In genomic region chr2:160530377-160530776, GRCm38 (mm10) we compare ENCODE assay signal across 18 mouse cellular contexts.
DNase-seq lines count a peak whose midpoint lies in the region; ATAC-seq lines count a peak whose summit lies in the region.
"Had no signal": no experiment of that assay in that cellular context is flagged by ENCODE, and none has a peak within 500 bp of the region (broad histone marks: within the 10 kb centered on the region; RNA-seq: fewer than 3 reads in every experiment).

No protein-coding gene starts in this region.

- H3K36me3 ChIP-seq in neural tube, embryonic 12.5 days: no peaks in the 10 kb centered on the region
- H3K36me3 ChIP-seq: liver, embryonic 12.5 days; lung, embryonic 15.5 days; midbrain, embryonic 15.5 days had no signal

- ATAC-seq in neural tube, embryonic 12.5 days (ENCODE audit: low FRiP score, low read depth): peak; percentile 25; the same call in 1 of the 2 replicates
- ATAC-seq: activated CD4-positive, CD25-positive, alpha-beta regulatory T cell, adult 4 months; forebrain, embryonic 14.5 days; liver, embryonic 12.5 days; midbrain, embryonic 15.5 days had no signal

- H3K9me3 ChIP-seq in neural tube, embryonic 12.5 days: no peaks in the 10 kb centered on the region
- H3K9me3 ChIP-seq: liver, embryonic 12.5 days; lung, embryonic 15.5 days; midbrain, embryonic 15.5 days had no signal

- peaks cover 52% of the 10 kb centered on the region for H3K27me3 ChIP-seq in neural tube, embryonic 12.5 days (replicated peaks)
- H3K27me3 ChIP-seq: liver, embryonic 12.5 days; lung, embryonic 15.5 days; midbrain, embryonic 15.5 days had no signal

- peak; percentile 24 for DNase-seq in adrenal gland, postnatal 14 days
- no peak for DNase-seq in adrenal gland, adult (ENCODE audit: inconsistent age in 2 of 2, low spot score in 1 of 2)
- DNase-seq in heart, adult 9 months (ENCODE audit: low spot score in 2 of 2): peak; percentile 14 to 58
- no peak for DNase-seq in heart, postnatal 14 days
- DNase-seq in kidney, postnatal 4 days: peak; percentile 45 to 51
- no peak for DNase-seq in kidney, adult 8-10 months
- no peak for DNase-seq in layer of hippocampus, postnatal 10 days (ENCODE audit: low spot score in 2 of 2)
- DNase-seq: cerebellum, adult 11 months; cerebellum, postnatal 36 days; kidney, adult 9 months; thymus, adult 18-20 months had no signal

- no peak overlapping the region for H3K4me3 ChIP-seq in neural tube, embryonic 12.5 days
- H3K4me3 ChIP-seq: liver, embryonic 12.5 days; lung, embryonic 15.5 days; midbrain, embryonic 15.5 days had no signal

- H3K27ac ChIP-seq in neural tube, embryonic 12.5 days: no peak overlapping the region
- H3K27ac ChIP-seq: hindbrain, embryonic 14.5 days; liver, embryonic 12.5 days; lung, embryonic 15.5 days; midbrain, embryonic 15.5 days had no signal

- 12% methylated on average over 3 of the region's 3 CpGs for WGBS in neural tube, embryonic 12.5 days

- intact Hi-C loops in heart, postnatal 14 days (cut with DNase I): no loop called here

- H3K4me1 ChIP-seq in neural tube, embryonic 12.5 days: peaks cover 8% of the 10 kb centered on the region
- H3K4me1 ChIP-seq: liver, embryonic 12.5 days; lung, embryonic 15.5 days; midbrain, embryonic 15.5 days had no signal

- no peak overlapping the region for H3K4me2 ChIP-seq in neural tube, embryonic 12.5 days (replicated peaks)
- H3K4me2 ChIP-seq: hindbrain, embryonic 14.5 days; liver, embryonic 12.5 days; lung, embryonic 15.5 days; midbrain, embryonic 15.5 days had no signal

- H3K9ac ChIP-seq in neural tube, embryonic 12.5 days: no peak overlapping the region
- H3K9ac ChIP-seq: hindbrain, embryonic 14.5 days; liver, embryonic 12.5 days; lung, embryonic 15.5 days; midbrain, embryonic 15.5 days had no signal

Comparison
In these comparisons a context has a peak if more than half of its experiments do, and no peak if none do; other contexts are left out.
1. DNase-seq: peak in adrenal gland, postnatal 14 days (single experiment), heart, adult 9 months (2 of 2) and kidney, postnatal 4 days (2 of 2); none in adrenal gland, adult (0 of 2), heart, postnatal 14 days (0 of 2), kidney, adult 8-10 months (0 of 2) and layer of hippocampus, postnatal 10 days (0 of 2).